Mouse (Mus musculus) gastrocnemius, adult 18-20 months (tissue): Measurements from ENCODE around the gene Rps6kb2. TPM values are rescaled to one million over a fixed set of nuclear protein-coding genes. Genes with fewer than 3 reads are reported as not detected.

ENCODE experiments used
- DNase-seq: peaks from one replicate; pipeline ENCODE4 v3.0.0; 2021; ENCODE audit warnings: low spot score
- total RNA-seq, 2 experiments: library from RNA; stranded (reverse); gene quantifications; 2 replicates each; pipeline ENCODE4 v1.2.3; 2021

Rps6kb2 gene
- total RNA-seq, 2 experiments from 2014 or later: 24.8 to 25.9 TPM

GRCm38 (mm10) chr19:4189051-4189620 lies 26.0 kb upstream of the Rps6kb2 start:
- no peak for DNase-seq

GRCm38 (mm10) chr19:4187303-4187702 lies 24.1 kb upstream of the Rps6kb2 start:
- DNase-seq: peak; percentile 56

DNA sequence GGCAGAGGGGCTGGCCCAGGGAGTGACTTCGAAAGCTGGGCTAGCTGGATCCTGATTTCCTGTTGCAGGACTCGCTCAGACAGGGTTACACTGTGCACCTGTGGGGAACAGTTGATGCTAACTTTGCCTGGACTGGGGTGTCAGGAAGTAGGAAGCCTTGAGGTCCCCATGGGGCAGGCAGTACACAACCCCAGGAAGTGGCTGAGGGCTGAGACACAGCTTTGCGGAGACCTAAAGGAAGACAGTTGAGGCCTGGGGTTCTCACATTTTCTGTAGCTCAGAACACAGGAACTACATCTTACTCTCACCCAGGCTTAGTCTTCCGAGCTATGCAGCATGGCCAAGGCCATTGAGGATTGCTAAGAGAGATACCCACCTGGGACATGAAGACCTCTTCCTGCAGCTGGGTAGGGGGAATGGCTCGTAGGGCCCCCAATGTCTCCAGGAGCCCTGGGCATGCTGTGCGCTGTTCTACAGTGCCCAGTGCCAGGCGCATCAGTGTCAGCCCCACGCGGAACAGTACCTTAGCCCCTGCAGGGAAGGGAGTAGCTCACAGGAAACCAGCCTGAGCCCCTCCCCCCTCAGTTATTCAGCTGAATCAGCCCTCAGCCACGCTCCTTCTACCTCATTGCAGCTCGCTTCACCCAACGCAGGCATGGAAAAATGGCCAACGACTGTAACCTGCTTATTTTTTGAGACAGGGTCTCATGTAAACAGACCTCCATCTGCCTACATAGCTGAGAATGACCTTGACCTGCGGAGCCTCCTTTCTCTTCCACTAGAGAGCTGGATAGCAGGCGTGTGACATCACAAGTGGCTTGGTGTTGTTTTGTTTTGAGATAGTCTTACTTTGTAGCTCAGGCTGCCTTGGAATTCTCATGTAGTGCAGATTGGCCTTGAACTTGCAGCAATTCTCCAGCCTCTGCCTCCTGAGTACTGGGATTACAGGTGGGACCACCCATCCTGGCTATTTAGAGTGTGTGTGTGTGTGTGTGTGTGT lies 22.1 kb upstream of the Rps6kb2 start:
- no peak for DNase-seq

DNA sequence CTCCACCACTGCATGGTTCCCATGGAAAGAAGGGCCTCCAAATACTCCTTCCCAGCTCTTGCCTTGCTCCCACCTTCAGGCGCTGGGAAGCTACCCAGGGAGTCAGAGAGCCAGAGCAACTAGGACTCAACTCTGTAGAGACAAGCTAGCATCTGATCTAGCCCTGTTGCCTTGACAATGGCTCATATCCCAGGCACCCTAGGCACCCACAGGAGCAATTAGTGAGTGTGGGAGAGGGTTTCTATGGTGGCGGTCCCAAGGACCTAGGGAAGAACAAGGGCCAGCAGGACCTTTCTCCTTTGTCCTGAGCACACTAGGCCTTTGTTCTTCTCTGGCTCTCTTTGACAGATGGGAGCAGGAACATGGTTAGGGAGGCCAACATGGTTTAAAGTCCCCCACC lies 20.5 kb upstream of the Rps6kb2 start:
- DNase-seq: no peak

- peak; percentile 41 for DNase-seq
Observed at GRCm38 (mm10) chr19:4181892-4182291, 18.7 kb upstream of the Rps6kb2 start.

- no peak for DNase-seq
Observed at GRCm38 (mm10) chr19:4180411-4180810, 17.3 kb upstream of the Rps6kb2 start.

DNA sequence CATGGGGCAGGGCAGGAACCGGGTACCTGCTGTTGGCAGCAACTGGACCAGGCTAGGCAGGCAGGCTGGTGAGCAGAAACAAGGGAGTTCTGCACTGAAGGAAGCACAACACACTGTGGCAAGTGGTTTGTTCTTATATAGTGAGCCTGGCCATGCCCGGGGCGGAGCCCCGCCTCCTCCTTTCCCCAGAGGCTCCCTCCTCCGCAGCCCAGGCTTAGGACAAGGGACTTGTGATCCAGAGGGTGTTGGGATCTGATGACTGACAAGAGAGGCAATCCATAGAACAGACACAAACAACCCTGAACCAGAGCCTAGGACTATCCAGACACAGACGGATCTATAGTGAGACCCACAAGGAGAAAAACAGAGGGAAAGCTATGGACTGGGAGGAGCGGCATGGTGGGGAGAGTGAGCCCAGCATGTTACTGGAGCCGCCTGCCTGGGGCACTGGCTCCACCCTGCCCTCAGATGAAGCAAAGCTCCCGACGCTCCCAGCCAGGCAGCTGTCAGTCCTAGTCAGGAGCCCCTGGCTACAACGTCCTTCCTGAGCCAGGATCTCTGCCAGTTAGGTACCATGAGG lies 12.3 kb upstream of the Rps6kb2 start, which contains the start of gene Carns1:
Gene Carns1 (minus strand): TSS at position 112 of the 580 bp plus-strand sequence.
- peak; percentile 57 for DNase-seq

DNA sequence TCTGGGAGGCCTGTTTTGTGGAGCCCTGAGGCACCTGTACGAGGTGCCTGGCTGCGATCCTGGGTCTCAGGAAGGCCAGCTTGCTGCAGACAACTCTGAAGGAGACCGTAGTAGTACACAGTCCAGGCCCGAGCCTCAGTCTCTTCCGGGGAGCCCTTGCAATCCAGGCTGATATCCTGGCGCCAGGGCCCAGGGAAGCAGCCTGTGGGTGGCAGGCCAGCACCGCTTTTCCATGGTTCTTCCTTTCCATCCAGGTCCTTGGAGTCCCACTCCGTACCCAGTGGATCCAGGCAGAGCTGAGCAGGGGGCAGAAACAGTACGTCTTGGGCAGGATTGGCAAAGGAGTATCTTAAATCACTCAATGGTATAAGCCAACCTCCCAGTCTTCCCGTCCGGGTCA lies 9.8 kb upstream of the Rps6kb2 start:
- DNase-seq: no peak

DNA sequence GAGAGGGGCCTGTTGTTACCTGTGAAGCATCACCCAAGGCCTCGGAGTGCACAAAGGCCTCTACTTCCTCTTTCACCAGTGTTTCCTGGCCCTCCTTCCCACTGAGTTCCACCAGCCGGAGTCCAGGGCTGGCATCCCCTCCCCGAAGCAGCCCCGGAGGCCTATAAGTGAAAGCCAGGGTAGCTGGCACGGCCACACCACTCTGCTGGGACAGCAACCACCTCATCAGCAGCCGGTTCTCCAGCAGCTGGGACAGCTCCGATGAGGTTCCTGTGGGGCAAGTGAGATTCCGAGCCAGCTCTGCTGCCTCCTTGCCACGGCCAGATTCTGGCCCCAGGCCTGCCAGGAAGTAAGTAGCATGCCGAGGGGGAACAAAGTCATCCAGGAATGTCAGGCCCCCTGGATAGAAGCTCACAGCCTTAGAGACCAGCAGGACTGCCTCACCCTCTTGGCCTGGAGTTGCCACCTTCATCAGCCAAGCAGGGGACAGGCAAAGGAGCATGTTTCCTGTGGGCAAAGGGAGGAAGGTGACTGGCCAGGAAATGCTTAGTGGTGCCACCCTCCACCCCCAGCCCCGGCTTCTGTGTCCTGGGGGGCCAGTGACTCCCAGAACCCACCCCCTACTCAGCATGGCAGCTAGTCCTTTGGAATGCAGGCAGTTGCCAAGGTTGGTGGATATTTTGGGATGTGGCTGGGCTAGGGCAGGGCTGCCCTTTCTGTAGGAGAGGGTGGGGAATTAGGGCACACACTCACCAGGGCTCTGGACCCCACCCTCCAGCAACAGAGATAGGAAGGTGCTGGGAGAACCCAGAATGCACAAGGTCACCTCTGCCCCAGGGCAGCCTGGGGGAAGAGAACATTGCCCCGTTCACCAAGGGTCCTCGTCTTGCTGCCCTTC lies 8.5 kb upstream of the Rps6kb2 start:
- peak; percentile 43 for DNase-seq

DNA sequence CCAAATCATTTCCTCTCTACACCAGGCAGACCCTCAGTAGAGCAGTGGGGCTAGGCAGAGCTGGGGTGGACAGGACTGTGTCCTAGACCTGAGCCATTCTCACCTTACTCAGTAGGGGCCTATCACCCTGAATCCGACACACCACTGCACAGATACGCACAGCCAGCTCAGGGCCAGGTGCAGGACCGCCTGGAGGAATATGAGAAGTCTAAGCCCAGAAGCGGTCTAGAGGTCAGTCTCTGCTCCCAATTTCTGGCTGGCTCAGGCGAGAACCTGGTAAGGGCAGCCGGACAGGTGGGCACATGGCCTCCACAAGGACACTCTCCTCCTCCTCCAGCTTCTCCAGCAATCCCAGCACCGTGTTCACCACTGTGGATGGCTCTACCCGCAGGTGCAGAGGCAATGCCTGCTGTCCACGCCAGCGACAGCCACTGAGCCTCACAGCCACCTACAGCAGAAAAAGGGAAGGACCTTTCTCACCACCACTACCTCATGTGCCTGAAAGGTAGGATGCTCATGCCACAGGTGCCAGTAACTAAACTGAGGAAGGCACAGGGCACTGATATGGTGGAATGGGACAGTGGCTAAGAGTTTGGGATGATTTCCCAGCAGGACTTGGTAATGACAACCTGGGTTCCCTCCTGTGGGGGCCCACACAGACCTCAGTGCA lies 7.7 kb upstream of the Rps6kb2 start:
- DNase-seq: no peak

GRCm38 (mm10) chr19:4169810-4170209 lies 6.7 kb upstream of the Rps6kb2 start:
- DNase-seq: no peak

- peak; percentile 100 for DNase-seq
Observed at GRCm38 (mm10) chr19:4169378-4169784, 6.2 kb upstream of the Rps6kb2 start.

- no peak for DNase-seq
Observed at GRCm38 (mm10) chr19:4166678-4167476, 3.7 kb upstream of the Rps6kb2 start.

- no peak for DNase-seq
Observed at GRCm38 (mm10) chr19:4164721-4165120, 1.6 kb upstream of the Rps6kb2 start.

DNA sequence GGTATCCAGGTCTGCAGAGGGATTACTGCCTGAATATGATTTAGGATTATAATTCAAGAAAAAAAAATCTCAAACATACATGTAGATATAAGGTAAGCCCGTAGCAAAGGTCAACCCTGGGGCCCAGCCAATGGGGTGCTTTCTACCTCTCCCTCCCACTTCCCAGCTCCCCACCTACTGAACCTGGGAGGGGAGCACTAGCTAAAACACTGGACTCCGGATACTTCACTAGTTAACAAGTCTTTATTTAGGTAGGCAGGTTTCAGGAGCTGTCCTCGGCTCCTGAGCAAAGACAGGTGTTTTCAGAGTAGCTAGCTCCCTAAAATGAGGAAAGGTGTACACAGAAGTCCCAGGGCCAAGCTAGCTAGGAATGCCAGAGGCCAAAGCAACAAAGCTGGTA lies 946 bp upstream of the Rps6kb2 start:
- DNase-seq: no peak

GRCm38 (mm10) chr19:4163543-4163887 lies 361 bp upstream of the Rps6kb2 start:
- no peak for DNase-seq

GRCm38 (mm10) chr19:4159049-4159448 lies 4.1 kb downstream of the Rps6kb2 start:
- DNase-seq: no peak

DNA sequence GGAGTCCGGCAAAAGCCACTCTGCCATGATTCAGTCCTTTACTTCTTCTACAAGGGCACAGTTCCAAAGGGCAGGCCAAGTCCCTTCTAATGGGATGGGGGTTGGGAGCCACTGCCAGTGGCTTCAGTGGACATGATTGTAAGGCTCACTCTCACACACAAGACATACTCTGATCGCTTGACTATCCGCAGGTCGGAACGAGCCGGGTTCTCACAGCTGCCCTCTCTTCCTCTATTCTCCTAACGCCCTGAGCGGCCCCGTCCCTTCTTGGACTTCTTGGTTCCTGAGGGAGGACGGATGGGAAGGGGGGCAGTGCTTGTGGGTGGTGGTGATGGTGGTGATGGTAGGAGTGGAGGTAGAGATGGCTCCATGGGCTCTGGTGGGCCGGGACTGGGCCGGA lies 6.4 kb downstream of the Rps6kb2 start:
- no peak for DNase-seq

- no peak for DNase-seq
Observed at GRCm38 (mm10) chr19:4156073-4156579, 7.0 kb downstream of the Rps6kb2 start.
